Mouse (Mus musculus): Measurements from ENCODE around the gene Dnajb8. TPM values are rescaled to one million over a fixed set of nuclear protein-coding genes. Genes with fewer than 3 reads are reported as not detected.

Gene Dnajb8
- polyA plus RNA-seq, 1 experiment from 2014 or later: not detected

DNA sequence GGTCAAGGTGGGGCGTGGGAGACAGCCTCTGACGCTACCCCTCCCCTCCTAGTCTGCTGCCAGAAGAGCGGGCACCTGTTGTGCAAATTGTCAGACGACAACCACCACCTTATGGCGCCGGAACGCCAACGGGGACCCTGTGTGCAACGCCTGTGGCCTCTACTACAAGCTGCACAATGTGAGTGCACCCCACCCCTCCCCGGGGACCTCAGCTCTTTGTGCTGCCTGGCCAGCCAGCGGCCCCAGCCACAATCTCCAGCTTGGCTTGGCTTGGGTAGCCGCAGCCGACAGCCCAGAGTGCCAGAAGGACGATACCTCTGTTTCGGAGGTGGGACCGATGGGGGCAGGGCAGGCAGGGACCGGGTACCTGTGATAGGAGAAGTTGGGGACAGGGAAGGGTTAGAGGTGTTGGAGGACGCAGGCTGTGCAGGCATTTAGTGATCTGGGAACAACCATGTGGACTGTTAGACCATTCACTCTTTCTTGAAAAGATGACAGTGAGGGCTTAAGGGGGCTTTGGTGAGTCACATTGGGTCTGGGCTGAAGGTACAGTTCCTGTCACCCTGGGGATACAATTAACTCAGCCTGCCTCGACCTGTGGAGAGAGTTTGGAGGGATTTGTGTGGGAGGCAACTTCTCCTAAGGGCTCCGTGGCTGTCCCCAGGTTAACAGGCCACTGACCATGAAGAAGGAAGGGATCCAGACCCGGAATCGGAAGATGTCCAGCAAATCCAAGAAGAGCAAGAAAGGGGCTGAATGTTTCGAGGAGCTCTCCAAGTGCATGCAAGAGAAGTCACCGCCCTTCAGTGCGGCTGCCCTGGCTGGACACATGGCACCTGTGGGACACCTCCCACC lies 17.3 kb upstream of the Dnajb8 start:
- Histone ChIP-seq H3K27me3 (replicated peaks; ENCODE audit: control insufficient read depth, insufficient read depth, low read length) (peaks cover 76% of the 10 kb centered on the region), H3K9me3 (ENCODE audit: control insufficient read depth, low read length) (no peaks in the 10 kb centered on the region), H3K4me2 (ENCODE audit: low read length) (no peak overlapping the region), H3K4me1 (replicated peaks; ENCODE audit: control insufficient read depth, insufficient read depth, low read length) (no peaks in the 10 kb centered on the region; the same call in none of the 2 replicates), H3K9ac (replicated peaks; ENCODE audit: low read depth, low read length) (no peak overlapping the region), H3K36me3 (ENCODE audit: control insufficient read depth, insufficient read depth) (no peaks in the 10 kb centered on the region), H3K27ac (ENCODE audit: low read length) (no peak overlapping the region), H3K4me3 (replicated peaks; ENCODE audit: low read length) (no peak overlapping the region)
- no peak for ATAC-seq
- 4% methylated on average over 25 of the region's 25 CpGs for WGBS

DNA sequence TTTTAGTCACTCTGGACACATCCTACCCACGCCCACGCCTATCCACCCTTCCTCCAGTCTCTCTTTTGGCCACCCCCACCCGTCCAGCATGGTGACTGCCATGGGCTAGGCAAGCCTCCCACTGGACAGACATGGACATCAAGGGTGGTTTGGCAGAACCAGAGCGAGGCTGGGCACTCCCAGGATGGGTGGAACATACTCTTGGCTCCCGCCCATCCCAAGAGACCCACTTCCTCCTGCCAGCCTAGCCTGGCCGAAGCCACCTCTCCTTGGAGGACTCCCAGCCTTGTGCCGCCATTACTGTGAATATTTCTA lies 16.7 kb upstream of the Dnajb8 start:
- no peak overlapping the region for H3K4me2 ChIP-seq (ENCODE audit: low read length)
- WGBS: 20% methylated on average over 7 of the region's 7 CpGs
- ATAC-seq: no peak
- no peak overlapping the region for H3K4me3 ChIP-seq (replicated peaks; ENCODE audit: low read length)
- H3K9ac ChIP-seq (replicated peaks; ENCODE audit: low read depth, low read length): no peak overlapping the region
- no peak overlapping the region for H3K27ac ChIP-seq (ENCODE audit: low read length)
- H3K36me3 ChIP-seq (ENCODE audit: control insufficient read depth, insufficient read depth): no peaks in the 10 kb centered on the region
- no peaks in the 10 kb centered on the region; the same call in 1 of the 2 replicates for H3K4me1 ChIP-seq (replicated peaks; ENCODE audit: control insufficient read depth, insufficient read depth, low read length)
- peaks cover 70% of the 10 kb centered on the region for H3K27me3 ChIP-seq (replicated peaks; ENCODE audit: control insufficient read depth, insufficient read depth, low read length)
- no peaks in the 10 kb centered on the region for H3K9me3 ChIP-seq (ENCODE audit: control insufficient read depth, low read length)

DNA sequence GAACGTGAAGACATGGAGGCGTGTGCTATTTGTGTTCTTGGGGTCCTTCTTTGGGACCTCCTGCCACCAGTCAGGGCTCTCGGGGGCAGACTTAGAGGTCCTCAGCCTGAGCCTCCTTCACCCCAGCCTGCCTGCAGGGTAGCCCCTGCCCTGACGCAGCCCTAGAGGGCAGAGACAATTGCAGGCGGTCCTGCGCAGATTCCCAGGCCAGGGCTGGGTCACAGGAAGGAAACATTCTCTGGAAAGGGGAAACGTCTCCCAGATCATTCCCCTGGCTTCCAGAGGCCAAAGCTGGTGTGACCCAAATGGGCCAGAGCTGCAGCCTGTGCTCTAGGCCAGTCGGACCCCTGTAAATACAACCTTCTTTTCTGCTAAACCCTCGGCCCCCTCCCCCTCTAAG lies 16.1 kb upstream of the Dnajb8 start:
- no peak overlapping the region for H3K9ac ChIP-seq (replicated peaks; ENCODE audit: low read depth, low read length)
- WGBS: 11% methylated on average over 9 of the region's 9 CpGs
- H3K4me3 ChIP-seq (replicated peaks; ENCODE audit: low read length): no peak overlapping the region
- H3K27ac ChIP-seq (ENCODE audit: low read length): no peak overlapping the region
- H3K27me3 ChIP-seq (replicated peaks; ENCODE audit: control insufficient read depth, insufficient read depth, low read length): peaks cover 64% of the 10 kb centered on the region
- ATAC-seq: no peak
- no peak overlapping the region for H3K4me2 ChIP-seq (ENCODE audit: low read length)
- no peaks in the 10 kb centered on the region; the same call in 1 of the 2 replicates for H3K4me1 ChIP-seq (replicated peaks; ENCODE audit: control insufficient read depth, insufficient read depth, low read length)
- H3K9me3 ChIP-seq (ENCODE audit: control insufficient read depth, low read length): no peaks in the 10 kb centered on the region
- no peaks in the 10 kb centered on the region for H3K36me3 ChIP-seq (ENCODE audit: control insufficient read depth, insufficient read depth)

DNA sequence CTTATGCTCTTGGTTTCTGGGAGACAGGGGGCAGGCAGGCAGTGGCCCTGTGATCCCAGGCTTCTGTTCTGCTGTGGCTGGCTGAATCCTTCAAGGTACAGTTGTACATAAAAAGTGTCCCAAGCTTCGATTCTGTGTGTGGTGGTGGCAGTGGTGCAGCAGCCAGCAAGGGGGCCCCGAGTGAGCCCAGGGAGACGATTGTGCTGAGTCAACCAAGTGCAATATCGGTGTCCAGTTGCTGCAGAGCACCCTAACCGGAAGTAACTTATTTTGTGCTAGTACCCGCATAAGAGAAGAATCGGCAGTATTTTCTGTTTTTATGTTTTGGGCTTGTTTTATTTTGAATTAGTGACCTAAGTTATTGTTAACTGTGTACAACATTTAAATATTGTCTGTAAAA lies 15.5 kb upstream of the Dnajb8 start:
- Histone ChIP-seq H3K27ac (ENCODE audit: low read length) (no peak overlapping the region), H3K36me3 (ENCODE audit: control insufficient read depth, insufficient read depth) (no peaks in the 10 kb centered on the region), H3K27me3 (replicated peaks; ENCODE audit: control insufficient read depth, insufficient read depth, low read length) (peaks cover 58% of the 10 kb centered on the region), H3K9me3 (ENCODE audit: control insufficient read depth, low read length) (no peaks in the 10 kb centered on the region), H3K4me3 (replicated peaks; ENCODE audit: low read length) (no peak overlapping the region), H3K9ac (replicated peaks; ENCODE audit: low read depth, low read length) (no peak overlapping the region), H3K4me2 (ENCODE audit: low read length) (no peak overlapping the region), H3K4me1 (replicated peaks; ENCODE audit: control insufficient read depth, insufficient read depth, low read length) (no peaks in the 10 kb centered on the region; the same call in 1 of the 2 replicates)
- no peak for ATAC-seq
- WGBS: 45% methylated on average over 7 of the region's 7 CpGs

DNA sequence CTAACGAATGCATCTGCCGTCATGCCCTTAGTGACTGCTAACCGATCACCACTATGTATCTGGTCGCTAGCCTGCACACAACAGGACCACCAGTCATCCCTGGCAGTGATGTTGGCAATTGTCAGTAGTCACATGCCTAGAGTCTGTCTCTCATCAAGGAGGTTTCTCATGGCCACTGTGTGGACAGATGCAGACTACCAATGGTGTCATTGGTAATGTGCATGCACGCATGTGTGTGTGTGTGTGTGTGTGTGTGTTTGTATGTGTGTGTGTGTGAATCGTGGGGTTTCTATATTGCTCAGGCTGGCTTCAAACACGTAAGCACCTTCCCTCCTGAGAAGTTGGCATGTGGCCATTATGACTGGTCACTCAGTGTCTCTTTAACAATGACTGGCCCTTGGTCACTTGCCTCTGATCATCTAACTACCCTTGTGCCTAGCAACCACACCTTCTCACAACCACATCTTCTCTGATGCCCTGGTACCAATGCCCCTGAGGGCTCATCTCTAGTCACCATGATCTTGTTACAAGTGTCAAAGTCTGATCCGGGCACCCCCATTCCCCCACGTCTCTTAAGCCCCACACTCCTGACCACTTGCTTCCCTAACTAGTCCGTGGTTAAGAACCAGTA lies 14.6 kb upstream of the Dnajb8 start:
- Histone ChIP-seq H3K4me1 (replicated peaks; ENCODE audit: control insufficient read depth, insufficient read depth, low read length) (no peaks in the 10 kb centered on the region; the same call in 1 of the 2 replicates), H3K4me2 (ENCODE audit: low read length) (no peak overlapping the region), H3K27me3 (replicated peaks; ENCODE audit: control insufficient read depth, insufficient read depth, low read length) (peaks cover 50% of the 10 kb centered on the region), H3K4me3 (replicated peaks; ENCODE audit: low read length) (no peak overlapping the region), H3K36me3 (ENCODE audit: control insufficient read depth, insufficient read depth) (no peaks in the 10 kb centered on the region), H3K9me3 (ENCODE audit: control insufficient read depth, low read length) (no peaks in the 10 kb centered on the region), H3K9ac (replicated peaks; ENCODE audit: low read depth, low read length) (no peak overlapping the region), H3K27ac (ENCODE audit: low read length) (no peak overlapping the region)
- no peak for ATAC-seq
- WGBS: 84% methylated on average over 10 of the region's 10 CpGs

DNA sequence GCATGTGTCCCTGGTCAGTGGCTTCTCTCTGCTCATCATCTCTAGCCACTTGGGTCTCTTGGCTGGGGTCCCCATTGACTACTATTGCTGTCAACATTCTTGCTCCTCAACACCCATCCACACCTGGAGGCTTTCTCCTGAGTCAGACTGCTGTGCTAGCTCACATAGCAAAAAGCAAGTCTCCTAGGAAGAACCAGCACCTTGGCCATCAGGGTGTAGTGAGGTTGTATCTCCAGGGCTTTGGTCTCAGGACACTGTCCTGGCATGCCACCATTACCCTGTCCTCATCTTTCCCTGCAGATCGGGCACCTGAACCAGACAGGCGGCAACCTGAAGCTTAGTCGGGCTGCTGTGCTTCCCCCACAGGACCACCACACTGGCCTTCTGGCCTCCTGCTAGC lies 13.7 kb upstream of the Dnajb8 start:
- ATAC-seq: no peak
- Histone ChIP-seq H3K27me3 (replicated peaks; ENCODE audit: control insufficient read depth, insufficient read depth, low read length) (peaks cover 49% of the 10 kb centered on the region), H3K4me3 (replicated peaks; ENCODE audit: low read length) (no peak overlapping the region), H3K4me2 (ENCODE audit: low read length) (no peak overlapping the region), H3K36me3 (ENCODE audit: control insufficient read depth, insufficient read depth) (no peaks in the 10 kb centered on the region), H3K4me1 (replicated peaks; ENCODE audit: control insufficient read depth, insufficient read depth, low read length) (no peaks in the 10 kb centered on the region; the same call in 1 of the 2 replicates), H3K9me3 (ENCODE audit: control insufficient read depth, low read length) (no peaks in the 10 kb centered on the region), H3K9ac (replicated peaks; ENCODE audit: low read depth, low read length) (no peak overlapping the region), H3K27ac (ENCODE audit: low read length) (no peak overlapping the region)
- WGBS: 89% methylated on average over 3 of the region's 3 CpGs

DNA sequence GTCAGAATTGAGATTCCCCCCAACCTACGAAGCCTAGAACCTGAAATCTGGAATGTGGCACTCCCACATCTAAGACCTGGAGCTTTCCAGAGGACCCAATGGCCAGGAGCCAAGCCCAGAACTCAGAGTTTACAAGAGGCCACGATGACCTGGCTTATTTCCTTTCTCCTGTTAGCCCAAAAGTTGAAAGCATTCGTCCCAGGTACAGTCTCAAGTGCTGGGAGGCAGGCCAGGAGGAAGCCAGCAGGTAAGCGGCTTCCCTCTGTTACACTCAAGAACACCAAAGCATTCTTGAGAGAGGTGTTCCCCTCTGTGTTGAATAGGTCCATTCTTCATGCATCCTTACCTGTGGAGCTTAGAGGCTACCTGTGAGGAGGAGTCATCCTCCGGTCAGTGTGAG lies 12.6 kb upstream of the Dnajb8 start:
- 81% methylated on average over 5 of the region's 5 CpGs for WGBS
- no peaks in the 10 kb centered on the region for H3K36me3 ChIP-seq (ENCODE audit: control insufficient read depth, insufficient read depth)
- no peak overlapping the region for H3K4me2 ChIP-seq (ENCODE audit: low read length)
- H3K27me3 ChIP-seq (replicated peaks; ENCODE audit: control insufficient read depth, insufficient read depth, low read length): peaks cover 38% of the 10 kb centered on the region
- no peak overlapping the region for H3K4me3 ChIP-seq (replicated peaks; ENCODE audit: low read length)
- H3K27ac ChIP-seq (ENCODE audit: low read length): no peak overlapping the region
- no peaks in the 10 kb centered on the region for H3K9me3 ChIP-seq (ENCODE audit: control insufficient read depth, low read length)
- ATAC-seq: no peak
- no peaks in the 10 kb centered on the region; the same call in 1 of the 2 replicates for H3K4me1 ChIP-seq (replicated peaks; ENCODE audit: control insufficient read depth, insufficient read depth, low read length)
- no peak overlapping the region for H3K9ac ChIP-seq (replicated peaks; ENCODE audit: low read depth, low read length)

DNA sequence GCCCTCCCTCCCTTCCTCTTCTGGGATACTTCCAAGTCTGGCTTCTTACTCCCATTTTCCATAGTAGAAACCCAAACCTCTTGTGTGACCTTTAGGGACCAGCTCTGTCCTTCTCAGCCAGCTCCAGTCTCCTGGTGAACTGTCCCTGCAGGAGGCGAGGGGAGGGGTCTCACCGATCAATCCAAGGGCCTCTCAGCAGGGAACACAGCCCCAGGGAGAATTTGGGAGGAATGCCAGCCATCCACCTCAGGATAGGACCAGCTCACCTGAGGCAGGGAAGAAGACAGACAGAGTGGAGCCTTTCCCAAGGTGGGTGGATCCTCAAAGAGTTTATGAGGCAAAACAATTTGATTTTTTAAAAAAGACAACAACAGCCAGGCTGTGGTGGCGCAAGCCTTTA lies 11.9 kb upstream of the Dnajb8 start:
- no peaks in the 10 kb centered on the region; the same call in 1 of the 2 replicates for H3K4me1 ChIP-seq (replicated peaks; ENCODE audit: control insufficient read depth, insufficient read depth, low read length)
- no peaks in the 10 kb centered on the region for H3K9me3 ChIP-seq (ENCODE audit: control insufficient read depth, low read length)
- no peak overlapping the region for H3K4me2 ChIP-seq (ENCODE audit: low read length)
- no peak for ATAC-seq
- H3K9ac ChIP-seq (replicated peaks; ENCODE audit: low read depth, low read length): no peak overlapping the region
- no peaks in the 10 kb centered on the region for H3K36me3 ChIP-seq (ENCODE audit: control insufficient read depth, insufficient read depth)
- WGBS: 61% methylated on average over 3 of the region's 3 CpGs
- H3K4me3 ChIP-seq (replicated peaks; ENCODE audit: low read length): no peak overlapping the region
- H3K27me3 ChIP-seq (replicated peaks; ENCODE audit: control insufficient read depth, insufficient read depth, low read length): peaks cover 31% of the 10 kb centered on the region
- no peak overlapping the region for H3K27ac ChIP-seq (ENCODE audit: low read length)

DNA sequence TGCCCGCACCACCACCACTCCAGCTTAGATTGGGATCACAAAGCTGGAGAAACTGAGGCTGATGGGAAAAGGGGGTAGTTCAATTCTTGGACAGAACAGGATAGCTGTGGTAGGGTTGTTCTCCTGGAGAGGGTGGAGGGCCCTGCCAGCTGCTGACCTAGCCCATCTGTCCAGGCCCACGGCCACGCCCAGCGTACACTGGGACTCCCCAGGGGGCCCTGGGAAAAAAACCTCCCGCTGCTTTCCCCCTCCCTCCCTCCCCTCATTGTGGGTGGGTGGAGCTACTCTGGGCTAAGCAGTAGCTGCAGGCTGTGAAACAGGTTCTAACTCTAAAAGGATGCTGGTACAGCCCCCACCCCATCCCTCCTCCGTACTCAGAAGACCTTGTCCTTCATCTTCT lies 6.3 kb upstream of the Dnajb8 start:
- no peak for ATAC-seq
- 51% methylated on average over 5 of the region's 6 CpGs for WGBS
- no peak overlapping the region for H3K4me2 ChIP-seq (ENCODE audit: low read length)
- H3K9me3 ChIP-seq (ENCODE audit: control insufficient read depth, low read length): peaks cover 2% of the 10 kb centered on the region; the same call in 1 of the 2 replicates
- H3K27me3 ChIP-seq (replicated peaks; ENCODE audit: control insufficient read depth, insufficient read depth, low read length): no peaks in the 10 kb centered on the region
- no peak overlapping the region for H3K4me3 ChIP-seq (replicated peaks; ENCODE audit: low read length)
- H3K9ac ChIP-seq (replicated peaks; ENCODE audit: low read depth, low read length): no peak overlapping the region
- no peaks in the 10 kb centered on the region for H3K4me1 ChIP-seq (replicated peaks; ENCODE audit: control insufficient read depth, insufficient read depth, low read length)
- H3K36me3 ChIP-seq (ENCODE audit: control insufficient read depth, insufficient read depth): no peaks in the 10 kb centered on the region
- no peak overlapping the region for H3K27ac ChIP-seq (ENCODE audit: low read length)
